Mouse (Mus musculus) heart, postnatal 0 days (tissue): ENCODE results near the gene Fam129b.

ENCODE experiments used
- CTCF ChIP-seq: IDR thresholded peaks from 2 replicates; pipeline ENCODE4 v1.5.1; 2016; ENCODE audit warnings: antibody characterized with exemption, control low read depth, low read depth
- EP300 ChIP-seq: IDR thresholded peaks from 2 replicates; pipeline ENCODE4 v1.6.1; 2016; ENCODE audit warnings: antibody characterized with exemption, low read depth

DNA sequence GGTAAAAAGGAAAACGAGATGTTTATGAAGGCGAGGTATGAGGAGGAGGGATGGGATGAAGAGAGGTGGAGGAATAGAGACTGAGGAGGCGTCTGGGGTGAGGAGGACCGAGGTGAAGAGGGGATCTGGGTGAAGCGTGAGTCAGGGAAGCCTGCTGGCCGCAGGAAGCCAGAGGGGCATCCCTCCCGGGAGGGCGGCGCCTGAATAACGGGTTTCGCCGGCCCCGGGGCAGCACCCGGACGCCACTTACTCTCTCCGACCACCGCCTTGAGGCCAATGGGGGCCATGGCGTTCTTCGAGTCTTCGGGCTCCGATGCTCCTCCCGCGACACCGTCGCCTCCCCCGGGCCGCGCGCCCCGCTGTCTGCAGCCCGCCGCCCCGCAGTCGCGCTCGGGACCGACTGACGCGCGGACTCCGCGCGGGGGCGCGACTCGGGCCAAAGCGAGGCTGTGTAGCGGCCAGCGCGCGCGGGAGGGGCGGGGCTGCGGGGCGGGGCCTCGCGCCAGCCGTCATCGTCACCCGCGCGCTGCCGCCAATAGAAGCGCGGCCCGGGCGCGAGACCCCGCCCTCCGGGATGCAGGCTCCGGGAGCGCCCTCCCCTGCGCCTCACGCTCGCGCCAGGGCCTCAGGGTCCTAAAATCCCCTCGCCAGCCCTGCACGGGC, 29.0 kb upstream of the Fam129b start, which contains the start of gene Stxbp1:
- TF ChIP-seq EP300 (no peak), CTCF (0 out of 2 replicates have a peak, but pooled peaks have one; percentile 0)
